Mouse (Mus musculus) spleen, adult 12 weeks (tissue): Measurements from ENCODE around the gene Coq7.

ENCODE experiments used
- DNase-seq: peaks from one replicate; pipeline ENCODE4 v3.0.0; 2022; ENCODE audit warnings: low spot score

The Coq7 gene

GRCm38 (mm10) chr7:118494892-118495579 lies 38.1 kb downstream of the Coq7 start:
- DNase-seq: no peak

DNA sequence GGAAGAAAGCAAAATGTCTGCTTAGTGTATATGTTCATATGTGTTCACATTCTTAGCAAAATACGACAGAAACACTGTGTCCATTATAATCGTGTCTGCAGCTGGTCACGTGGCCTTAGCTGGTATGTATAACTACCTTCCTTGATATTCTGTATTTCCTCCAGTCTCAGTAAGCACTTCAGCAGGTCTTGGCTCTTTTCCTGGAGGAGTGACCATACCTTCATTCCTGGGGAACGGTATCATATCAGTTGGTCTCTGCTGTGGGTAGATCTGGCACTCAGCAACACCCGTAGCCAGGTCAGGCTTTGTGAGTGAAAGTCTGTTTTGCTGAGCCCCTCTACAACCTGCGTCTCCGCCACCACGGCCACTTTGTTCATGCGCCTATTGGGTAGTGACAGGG lies 39.3 kb downstream of the Coq7 start:
- no peak for DNase-seq

- DNase-seq: no peak
These were observed 41.6 kb downstream of the Coq7 start, which contains the start of gene Itpripl2 for GRCm38 (mm10) chr7:118491431-118492147. Gene Itpripl2 (minus strand): TSS chr7:118491975.

DNA sequence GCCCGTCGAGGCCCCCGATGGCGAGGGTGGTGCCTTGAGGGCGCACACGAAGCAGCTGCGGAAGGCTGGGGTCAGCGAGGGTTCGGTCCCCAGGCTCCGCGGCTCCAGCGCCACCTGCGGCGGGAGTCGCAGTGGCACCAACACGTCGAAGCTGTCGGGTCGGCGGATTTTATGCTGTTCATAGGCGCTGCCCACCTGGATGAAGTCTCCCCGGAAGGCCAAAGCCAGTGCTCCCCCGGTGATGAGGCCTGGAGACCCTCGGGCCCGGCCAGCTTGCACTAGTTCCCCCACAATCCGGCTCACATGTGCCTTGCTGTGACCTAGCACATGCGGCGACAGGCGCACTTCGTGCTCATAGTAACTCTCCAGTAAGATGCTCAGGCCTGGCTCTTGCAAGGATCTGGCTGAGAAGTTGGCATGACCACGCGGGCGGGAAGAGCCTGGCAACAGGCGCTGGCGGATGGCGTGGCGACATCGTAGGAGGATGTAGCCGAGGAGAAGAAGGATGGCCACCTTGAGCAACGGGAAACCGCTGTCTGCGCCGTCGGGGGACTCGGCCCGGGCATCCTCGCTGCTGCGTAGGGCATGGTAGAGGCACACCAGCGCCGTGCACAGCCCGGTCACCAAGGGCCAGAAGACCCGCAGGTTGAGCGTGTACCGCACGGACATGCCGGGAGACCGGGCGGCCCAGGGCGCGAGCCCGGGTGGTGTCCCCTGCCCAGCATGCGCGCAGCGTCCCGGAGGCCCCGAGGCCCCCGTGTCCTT lies 42.3 kb downstream of the Coq7 start:
- no peak for DNase-seq

DNA sequence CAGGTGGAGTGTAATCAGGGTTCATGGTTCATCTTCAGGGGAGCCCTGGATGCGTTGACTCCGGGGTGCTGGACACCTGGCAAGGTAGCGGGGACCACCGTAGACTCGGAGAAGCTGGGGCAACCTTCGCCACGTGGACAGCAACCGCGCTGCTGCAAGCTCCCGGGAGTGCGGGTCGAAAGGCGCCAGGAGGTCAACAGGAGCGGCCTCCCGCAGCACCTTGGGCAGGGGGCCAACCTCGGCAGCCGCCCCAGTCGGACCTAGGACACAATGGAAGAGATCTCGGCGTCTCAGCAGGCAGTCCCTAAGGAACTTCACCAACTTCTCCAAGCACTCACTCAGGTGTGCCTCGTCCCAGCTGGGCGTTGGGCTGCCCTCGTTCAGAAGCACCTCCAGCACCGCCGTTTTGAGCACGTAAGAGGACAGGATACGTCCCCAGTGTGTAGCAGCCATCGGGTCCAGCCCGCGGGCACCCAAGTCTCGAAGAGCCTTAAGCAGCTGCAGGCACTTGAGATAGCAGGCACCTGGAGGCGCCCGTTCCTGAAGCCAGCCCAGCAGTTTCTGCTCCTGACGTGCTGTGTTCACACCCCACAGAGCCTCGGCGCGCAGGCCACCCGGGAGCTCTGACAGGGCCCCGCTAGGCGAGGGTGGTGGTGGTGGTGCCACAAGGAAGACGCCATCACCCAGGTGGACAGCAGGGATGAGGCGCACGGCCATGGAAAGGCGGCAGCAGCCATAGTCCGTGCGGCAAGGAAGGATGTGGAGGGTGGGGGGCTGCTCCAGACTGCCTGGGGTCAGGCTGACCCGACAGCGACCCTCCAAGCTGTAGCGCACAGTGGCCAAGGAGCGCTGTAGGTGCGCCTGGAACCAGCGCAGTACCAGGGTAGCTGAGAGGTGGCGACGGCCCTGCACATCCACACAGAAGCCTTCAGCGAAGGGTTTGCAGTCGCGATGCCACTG lies 43.2 kb downstream of the Coq7 start:
- no peak for DNase-seq

DNA sequence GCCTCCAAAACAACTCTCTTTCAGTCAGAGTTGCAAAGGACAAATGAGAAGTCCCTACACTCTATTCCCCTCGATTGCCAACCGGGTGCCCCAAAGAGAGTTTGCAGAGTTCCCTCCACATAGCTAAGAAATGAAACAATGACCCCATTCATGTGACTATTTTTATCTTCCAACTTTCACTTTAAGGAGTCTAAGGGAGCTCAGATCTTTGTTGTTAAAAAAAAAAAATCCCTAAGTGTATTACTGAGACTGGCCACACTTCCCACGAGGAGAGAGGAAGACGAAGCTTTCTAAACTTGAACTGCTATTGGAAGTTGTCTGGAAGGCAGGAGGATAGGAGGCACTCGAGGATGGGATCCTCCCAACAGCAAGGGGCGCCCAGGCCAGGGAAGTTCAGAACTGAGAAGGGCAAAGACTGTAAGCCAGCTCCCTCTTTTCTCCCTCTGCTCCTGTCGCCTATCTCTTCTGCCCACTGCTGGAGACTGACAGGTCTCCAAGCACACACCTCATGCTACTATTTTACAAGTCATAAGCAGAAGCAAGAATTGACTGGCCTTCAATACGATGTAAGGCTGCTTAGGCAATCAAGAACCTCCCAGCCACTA lies 45.0 kb downstream of the Coq7 start:
- no peak for DNase-seq

DNA sequence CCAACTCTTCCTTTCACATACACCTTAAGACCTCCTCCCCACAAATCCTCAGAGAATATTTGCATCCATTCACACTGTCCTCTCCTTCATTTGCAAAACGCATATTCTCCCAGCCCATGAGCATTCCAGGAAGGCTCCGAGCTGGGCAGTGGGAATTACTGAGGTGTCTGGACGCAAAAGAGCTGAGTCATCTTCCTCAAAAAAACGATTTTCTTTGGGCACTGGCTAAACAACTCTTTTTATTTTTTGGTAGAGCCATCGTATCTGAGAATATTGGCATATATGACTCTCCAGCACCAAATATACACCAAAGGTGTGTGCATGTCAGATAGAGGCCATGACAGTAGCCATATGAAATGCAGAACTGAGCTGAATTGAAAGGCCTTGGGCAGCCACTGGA lies 46.2 kb downstream of the Coq7 start:
- DNase-seq: no peak

DNA sequence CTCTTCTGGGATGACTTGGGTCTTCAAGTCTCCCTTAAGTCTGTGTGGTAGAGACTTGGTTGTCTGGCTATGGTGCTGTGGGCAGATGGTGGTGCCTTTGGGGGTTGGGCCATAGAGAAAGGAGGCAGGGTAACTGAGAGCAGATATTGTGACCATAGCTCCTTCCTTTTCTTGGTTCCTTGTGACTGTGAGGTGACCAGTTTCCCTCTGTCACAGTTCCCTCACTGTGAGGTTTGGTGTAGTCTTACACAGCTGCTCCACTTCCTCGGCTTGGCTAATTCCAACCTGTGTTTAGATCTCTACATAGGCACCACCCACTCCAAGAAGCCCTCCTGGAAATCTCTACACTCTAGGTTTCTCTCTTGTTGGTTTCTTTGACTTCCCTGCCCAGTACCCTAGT lies 49.2 kb downstream of the Coq7 start:
- no peak for DNase-seq

GRCm38 (mm10) chr7:118482001-118482400 lies 51.2 kb downstream of the Coq7 start:
- DNase-seq: no peak

DNA sequence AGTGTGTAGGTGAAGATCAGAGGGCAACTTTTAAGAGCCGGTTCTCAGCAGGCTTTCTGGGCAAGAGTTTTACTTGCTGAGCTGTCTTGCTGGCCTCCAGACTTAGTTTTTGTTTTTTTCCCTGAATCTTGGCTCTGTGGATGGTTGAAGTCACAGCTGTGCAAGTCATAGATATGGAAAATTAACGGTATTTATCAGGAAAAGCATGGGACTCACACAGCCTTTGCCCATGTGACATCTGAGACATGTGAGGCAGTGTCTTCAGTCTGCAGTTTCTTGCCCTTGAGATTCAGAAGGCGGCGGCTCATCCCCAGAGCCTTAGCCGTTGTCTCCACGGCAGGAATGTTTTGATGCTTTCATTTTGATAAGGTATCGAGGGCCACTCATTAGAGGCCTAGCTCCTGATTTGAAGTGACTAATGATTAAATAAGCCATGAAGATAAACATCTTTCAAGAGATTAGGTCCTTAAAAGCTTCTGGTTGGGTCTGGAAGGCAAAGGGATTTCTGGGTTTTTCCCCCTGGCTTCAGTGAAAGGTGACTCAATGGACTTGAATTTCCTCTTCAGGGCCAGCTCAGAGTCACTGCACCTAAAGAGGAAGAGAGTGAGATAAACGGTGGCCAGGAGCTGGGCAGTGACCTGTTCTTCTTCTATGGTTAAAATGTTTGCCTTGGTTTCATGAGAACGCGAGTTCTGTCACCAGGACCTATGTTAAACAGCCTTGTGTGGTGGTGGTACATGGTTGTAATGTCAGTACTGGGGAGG lies 51.9 kb downstream of the Coq7 start:
- DNase-seq: no peak

DNA sequence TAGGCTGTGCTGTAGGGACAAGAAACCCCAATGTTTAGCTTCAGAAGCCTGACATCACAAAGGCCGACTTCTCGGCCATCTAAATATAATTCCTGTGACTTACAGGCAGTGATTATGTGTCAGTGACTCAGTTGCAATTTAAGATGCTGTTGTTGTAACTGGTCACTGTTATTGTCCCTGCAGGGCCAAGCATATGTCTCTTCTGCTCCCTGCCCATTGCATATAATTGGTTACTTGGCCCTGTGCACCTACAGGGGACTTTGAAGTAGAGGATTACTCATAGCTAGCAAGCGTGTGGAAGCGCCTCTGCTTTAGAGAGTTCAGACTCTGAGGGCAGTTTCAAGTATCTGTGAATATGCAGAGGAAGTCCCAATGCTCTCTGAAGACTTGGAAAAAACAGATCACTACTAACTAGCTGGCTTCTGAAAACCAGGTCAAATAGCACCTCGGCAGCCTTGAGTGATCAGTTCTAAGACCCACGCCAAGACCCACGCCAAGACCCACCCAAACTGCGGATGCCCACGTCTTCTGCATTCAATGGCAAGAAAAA lies 52.9 kb downstream of the Coq7 start:
- no peak for DNase-seq

DNA sequence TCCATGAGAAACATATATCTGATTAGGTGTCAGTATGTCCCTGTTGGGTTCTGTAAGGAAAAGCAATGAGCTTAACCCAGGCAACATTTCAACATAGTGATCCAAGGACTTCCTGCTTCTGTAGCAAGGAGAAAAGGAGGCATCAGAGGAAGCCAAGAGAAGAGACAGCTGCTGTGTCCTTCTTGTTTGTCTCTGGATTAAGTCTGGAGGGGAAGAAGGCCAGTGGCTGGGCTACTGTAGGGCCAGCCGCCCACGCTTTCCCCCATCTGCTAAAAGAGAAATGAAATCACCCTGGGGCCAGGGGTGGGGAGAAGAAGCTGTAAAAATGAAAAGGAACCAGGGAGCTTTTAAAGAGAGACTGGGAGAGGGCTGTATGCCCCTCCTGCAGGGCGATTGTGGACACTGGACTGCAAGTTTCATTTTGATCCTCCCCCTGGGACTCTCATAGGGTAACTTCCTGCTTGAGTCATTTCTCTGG lies 54.3 kb downstream of the Coq7 start:
- DNase-seq: no peak

GRCm38 (mm10) chr7:118476428-118476827 lies 56.7 kb downstream of the Coq7 start:
- DNase-seq: no peak

DNA sequence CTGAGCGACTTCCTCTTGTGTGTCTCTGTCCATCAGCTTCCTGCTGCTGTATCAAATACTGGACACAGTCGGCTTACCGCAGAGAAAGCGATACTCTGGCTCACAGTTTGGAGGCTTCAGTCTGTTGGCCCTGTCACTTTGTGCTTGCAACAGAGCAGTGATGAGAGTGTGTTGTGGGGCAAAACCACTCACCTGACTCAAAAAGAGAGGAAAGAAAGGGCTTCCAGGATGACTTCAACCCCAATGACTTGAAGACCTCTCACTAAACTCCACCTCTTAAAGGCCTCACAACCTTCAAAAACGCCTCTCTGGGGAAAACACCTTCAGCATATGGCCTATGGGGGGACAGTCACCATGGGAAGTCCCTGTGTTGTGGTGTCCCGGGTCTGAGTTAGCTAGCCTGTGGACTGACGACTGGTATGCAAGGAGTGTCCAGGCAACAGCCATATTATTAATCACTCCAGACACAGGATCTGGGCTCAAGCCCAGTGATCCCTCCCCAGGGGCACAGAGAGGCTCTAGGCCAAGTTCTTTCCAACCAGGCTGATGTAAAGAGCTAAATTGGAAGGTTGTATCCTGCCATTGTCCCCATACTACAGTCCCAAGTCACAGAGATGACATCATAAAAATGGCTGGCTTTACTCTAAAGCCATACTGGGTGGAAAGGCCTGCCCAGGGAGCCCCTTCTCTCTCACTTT lies 58.0 kb downstream of the Coq7 start:
- no peak for DNase-seq

DNA sequence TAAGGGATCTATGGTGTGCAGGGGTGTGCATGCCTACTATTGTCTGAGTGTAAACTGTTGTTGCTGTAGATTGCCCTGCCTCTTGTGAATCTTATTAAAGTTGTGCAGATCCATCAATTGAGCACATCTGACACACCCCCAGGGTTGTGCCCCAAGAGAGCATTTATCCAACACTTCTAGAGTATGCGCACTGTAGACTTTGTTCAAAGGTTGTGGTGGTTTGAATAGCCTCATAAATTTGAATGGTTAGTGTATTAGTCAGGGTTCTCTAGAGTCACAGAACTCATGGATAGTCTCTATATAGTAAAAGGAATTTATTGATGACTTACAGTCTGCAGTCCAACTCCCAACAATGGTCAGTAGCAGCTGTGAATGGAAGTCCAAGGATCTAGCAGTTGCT lies 60.3 kb downstream of the Coq7 start:
- no peak for DNase-seq

DNA sequence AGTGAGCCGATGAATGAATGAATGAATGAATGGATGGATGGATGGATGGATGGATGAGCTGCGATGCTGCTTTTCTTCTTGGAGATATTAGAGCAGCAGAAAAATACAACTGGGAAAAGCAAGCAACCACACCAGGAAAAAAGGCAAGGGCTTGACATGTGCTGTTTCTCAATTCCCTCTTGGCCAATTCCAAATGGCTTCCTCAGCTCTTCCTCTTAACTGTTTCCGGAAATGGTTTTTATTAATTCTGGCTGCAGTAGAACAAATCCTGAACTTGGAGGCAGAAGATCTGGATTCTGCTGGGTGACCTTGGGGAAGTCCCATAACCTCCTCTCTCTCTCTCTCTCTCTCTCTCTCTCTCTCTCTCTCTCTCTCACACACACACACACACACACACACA lies 65.1 kb downstream of the Coq7 start:
- no peak for DNase-seq

- DNase-seq: no peak
These were observed 68.7 kb downstream of the Coq7 start for GRCm38 (mm10) chr7:118464432-118464831.

DNA sequence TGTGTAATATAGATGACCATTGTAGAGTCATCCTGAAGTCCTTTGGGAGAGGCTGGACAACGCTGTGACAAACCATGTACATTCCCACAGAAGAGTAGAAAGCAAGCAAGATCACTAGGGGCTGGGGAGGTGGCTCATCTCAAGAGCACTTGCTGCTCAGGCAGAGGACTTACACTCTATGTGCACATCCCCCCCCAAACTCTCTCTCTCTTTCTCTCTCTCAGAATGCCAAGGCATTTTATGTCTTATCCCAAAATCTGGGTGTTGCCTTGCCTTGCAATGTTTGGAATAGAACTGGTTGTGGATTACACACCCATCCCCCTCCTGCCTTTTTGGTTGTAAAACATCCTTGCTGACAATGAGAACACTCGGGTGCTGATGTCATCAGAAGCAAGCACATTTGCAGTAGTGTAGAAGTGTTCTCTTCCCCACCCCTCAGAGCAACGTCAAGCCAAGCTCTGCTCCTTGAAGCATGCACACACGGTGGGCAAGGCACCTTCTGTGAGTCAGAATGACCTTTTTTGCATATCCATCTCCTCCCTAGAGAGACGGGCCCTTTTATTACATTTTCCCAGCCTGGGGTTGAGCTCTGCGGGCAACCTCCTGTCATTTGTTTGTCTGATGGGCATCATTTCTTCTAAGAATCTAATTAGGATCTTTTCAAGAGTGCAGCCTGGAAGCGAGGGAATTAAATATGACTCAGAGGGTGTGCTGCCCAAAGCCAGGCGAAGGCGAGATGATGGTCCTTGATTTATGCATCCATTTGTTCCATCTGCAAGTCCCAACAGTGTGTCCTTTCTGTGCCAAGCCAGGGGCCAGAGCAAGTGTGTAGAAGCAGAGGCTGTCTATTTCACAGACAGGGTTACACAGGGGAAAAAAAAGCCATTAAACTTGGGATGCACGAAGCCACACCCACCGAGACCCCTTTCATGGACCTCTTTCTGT lies 70.1 kb downstream of the Coq7 start:
- no peak for DNase-seq
